In the genomic region with DNA sequence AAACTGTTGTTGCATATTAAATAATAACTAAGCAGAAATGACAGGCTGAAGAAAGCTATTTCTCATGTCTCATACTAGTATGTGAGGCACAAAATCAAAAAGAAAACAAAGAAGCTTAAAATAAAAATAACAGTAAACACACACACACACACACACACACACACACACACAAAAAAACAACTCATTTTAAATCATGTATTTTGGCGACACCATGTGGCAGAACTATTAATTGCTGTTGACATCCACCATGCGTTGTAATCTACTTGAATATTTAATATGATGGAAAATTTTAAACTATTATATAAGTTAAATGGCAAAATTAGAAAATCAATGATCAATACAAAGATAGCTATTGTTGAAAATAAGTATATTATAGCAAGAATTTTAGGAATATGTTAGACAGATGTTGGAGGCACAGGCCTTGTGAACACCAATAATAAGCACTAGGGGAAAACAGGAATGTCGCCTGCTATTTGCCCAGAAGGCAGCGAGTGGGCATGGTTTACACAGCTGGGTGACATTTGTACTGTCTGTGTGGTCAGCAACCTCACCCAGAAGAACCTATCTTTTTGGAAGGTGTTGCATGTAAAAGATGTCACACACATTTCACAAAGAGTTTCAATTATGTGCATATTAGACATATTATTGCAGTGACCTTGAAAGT, we compare ENCODE assay signal across 9 mouse cellular contexts. TPM values are rescaled to one million over a fixed set of nuclear protein-coding genes. Genes with fewer than 3 reads are reported as not detected.
A peak's percentile ranks its signal among the peaks of the same experiment; 100 is the strongest.
DNase-seq lines count a peak whose midpoint lies in the region; ATAC-seq and TF ChIP-seq lines count a peak whose summit lies in the region.
"Had no signal": no experiment of that assay in that cellular context is flagged by ENCODE, and none has a peak within 500 bp of the region (broad histone marks: within the 10 kb centered on the region; RNA-seq: fewer than 3 reads in every experiment).

No protein-coding gene starts in this region.

- H3K4me2 ChIP-seq in kidney, embryonic 15.5 days: no peak overlapping the region
- H3K4me2 ChIP-seq in forebrain, postnatal 0 days (ENCODE audit: low read depth): no peak overlapping the region
- no peak overlapping the region for H3K4me2 ChIP-seq in midbrain, embryonic 14.5 days (ENCODE audit: low read length)
- H3K4me2 ChIP-seq: embryonic facial prominence, embryonic 13.5 days had no signal

- H3K4me3 ChIP-seq in kidney, embryonic 15.5 days (replicated peaks): no peak overlapping the region
- no peak overlapping the region for H3K4me3 ChIP-seq in forebrain, postnatal 0 days (ENCODE audit: low read depth, low read length)
- H3K4me3 ChIP-seq in midbrain, embryonic 14.5 days (replicated peaks; ENCODE audit: low read depth, low read length): no peak overlapping the region
- no peak overlapping the region for H3K4me3 ChIP-seq in heart, embryonic 10.5 days
- H3K4me3 ChIP-seq: embryonic facial prominence, embryonic 13.5 days had no signal

- H3K9me3 ChIP-seq in kidney, embryonic 15.5 days (replicated peaks): no peaks in the 10 kb centered on the region
- no peaks in the 10 kb centered on the region for H3K9me3 ChIP-seq in forebrain, postnatal 0 days (ENCODE audit: low read length)
- no peaks in the 10 kb centered on the region for H3K9me3 ChIP-seq in midbrain, embryonic 14.5 days (ENCODE audit: control insufficient read depth, low read length)
- no peaks in the 10 kb centered on the region for H3K9me3 ChIP-seq in heart, embryonic 10.5 days
- H3K9me3 ChIP-seq: embryonic facial prominence, embryonic 13.5 days had no signal

- H3K36me3 ChIP-seq in kidney, embryonic 15.5 days: no peaks in the 10 kb centered on the region
- no peaks in the 10 kb centered on the region for H3K36me3 ChIP-seq in forebrain, postnatal 0 days (ENCODE audit: insufficient read depth)
- H3K36me3 ChIP-seq in midbrain, embryonic 14.5 days (ENCODE audit: control insufficient read depth, insufficient read depth, low read length): no peaks in the 10 kb centered on the region
- H3K36me3 ChIP-seq in heart, embryonic 10.5 days: no peaks in the 10 kb centered on the region
- H3K36me3 ChIP-seq: embryonic facial prominence, embryonic 13.5 days had no signal

- ATAC-seq in kidney, embryonic 15.5 days (replicated peaks; ENCODE audit: low FRiP score): no peak
- ATAC-seq in forebrain, postnatal 0 days: peak; percentile 47
- 0 out of 2 replicates have a peak, but pooled peaks have one; percentile 40 for ATAC-seq in midbrain, embryonic 14.5 days (ENCODE audit: low FRiP score, low TSS enrichment)

- TF ChIP-seq CTCF in forebrain, postnatal 0 days (IDR thresholded peaks at IDR 0.05; ENCODE audit: low read depth): peak; percentile 76

- H3K27ac ChIP-seq in kidney, embryonic 15.5 days: no peak overlapping the region
- H3K27ac ChIP-seq in forebrain, postnatal 0 days (ENCODE audit: low read depth, low read length): no peak overlapping the region
- no peak overlapping the region for H3K27ac ChIP-seq in midbrain, embryonic 14.5 days (replicated peaks; ENCODE audit: low read depth, low read length)
- no peak overlapping the region for H3K27ac ChIP-seq in heart, embryonic 10.5 days
- H3K27ac ChIP-seq: embryonic facial prominence, embryonic 13.5 days had no signal

- 34% methylated on average over 4 of the region's 4 CpGs for WGBS in kidney, embryonic 15.5 days
- 21% methylated on average over 4 of the region's 4 CpGs for WGBS in forebrain, postnatal 0 days
- 22% methylated on average over 4 of the region's 4 CpGs for WGBS in midbrain, embryonic 14.5 days
- 29% methylated on average over 4 of the region's 4 CpGs for WGBS in heart, embryonic 10.5 days

- H3K9ac ChIP-seq in kidney, embryonic 15.5 days: no peak overlapping the region
- H3K9ac ChIP-seq in forebrain, postnatal 0 days: no peak overlapping the region
- H3K9ac ChIP-seq in midbrain, embryonic 14.5 days (replicated peaks; ENCODE audit: low read length): no peak overlapping the region
- H3K9ac ChIP-seq: embryonic facial prominence, embryonic 13.5 days had no signal

- H3K4me1 ChIP-seq in kidney, embryonic 15.5 days: no peaks in the 10 kb centered on the region
- no peaks in the 10 kb centered on the region for H3K4me1 ChIP-seq in forebrain, postnatal 0 days (ENCODE audit: insufficient read depth)
- no peaks in the 10 kb centered on the region for H3K4me1 ChIP-seq in midbrain, embryonic 14.5 days (ENCODE audit: control insufficient read depth, insufficient read depth, low read length)
- no peaks in the 10 kb centered on the region for H3K4me1 ChIP-seq in heart, embryonic 10.5 days
- H3K4me1 ChIP-seq: embryonic facial prominence, embryonic 13.5 days had no signal

- peak; percentile 58 for DNase-seq in kidney, postnatal 10 days
- peak; percentile 37 for DNase-seq in ES-CJ7 (ENCODE audit: low read depth, low spot score)
- peak; percentile 74 for DNase-seq in brain, adult 2 months (ENCODE audit: low read depth, low spot score)
- peak; percentile 82 for DNase-seq in forebrain, postnatal 0 days
- DNase-seq in midbrain, embryonic 14.5 days: peak; percentile 84
- DNase-seq in heart, embryonic 10.5 days (ENCODE audit: low spot score): no peak
- no peak for DNase-seq in frontal cortex, postnatal 10 days (ENCODE audit: low spot score in 2 of 2)

- no peaks in the 10 kb centered on the region for H3K27me3 ChIP-seq in kidney, embryonic 15.5 days
- no peaks in the 10 kb centered on the region for H3K27me3 ChIP-seq in forebrain, postnatal 0 days (ENCODE audit: insufficient read depth, low read length)
- H3K27me3 ChIP-seq in midbrain, embryonic 14.5 days (ENCODE audit: control insufficient read depth, insufficient read depth, low read length): no peaks in the 10 kb centered on the region
- H3K27me3 ChIP-seq in heart, embryonic 10.5 days (ENCODE audit: insufficient read depth, poor library complexity, severe bottlenecking): no peaks in the 10 kb centered on the region
- H3K27me3 ChIP-seq: embryonic facial prominence, embryonic 13.5 days had no signal

RNA-seq across cellular contexts. Expression of a gene that starts 18.7 kb away (rescaled TPM):
- 2.9 and 3.3 TPM in 2 replicates for polyA plus RNA-seq in kidney, embryonic 15.5 days (2015; fragmentation: Nextera tagmentation; extraction: Ambion mirVana)
- 1.0 and 1.4 TPM in 2 replicates for total RNA-seq in forebrain, postnatal 0 days (2014; rRNA removed)
- 0.96 and 1.6 TPM in 2 replicates for polyA plus RNA-seq in forebrain, postnatal 0 days (2015; fragmentation: Nextera tagmentation; extraction: Ambion mirVana)
- 1.00 and 1.7 TPM in 2 replicates for polyA plus RNA-seq in midbrain, embryonic 14.5 days (2014; fragmentation: Nextera tagmentation; extraction: Ambion mirVana)
- polyA plus RNA-seq in heart, embryonic 10.5 days (2016; fragmentation: Nextera tagmentation; extraction: Ambion mirVana): 1.2 and 2.2 TPM in 2 replicates

RNA-seq across cellular contexts. Expression of a gene that starts 46.2 kb away (rescaled TPM):
- polyA plus RNA-seq in kidney, embryonic 15.5 days (2015; fragmentation: Nextera tagmentation; extraction: Ambion mirVana): 0.06 and 0.12 TPM in 2 replicates
- total RNA-seq in forebrain, postnatal 0 days (2014; rRNA removed): 0.15 and 0.43 TPM in 2 replicates
- polyA plus RNA-seq in forebrain, postnatal 0 days (2015; fragmentation: Nextera tagmentation; extraction: Ambion mirVana): 0.15 and 0.22 TPM in 2 replicates
- 0.05 and 0.43 TPM in 2 replicates for polyA plus RNA-seq in midbrain, embryonic 14.5 days (2014; fragmentation: Nextera tagmentation; extraction: Ambion mirVana)
- polyA plus RNA-seq in heart, embryonic 10.5 days (2016; fragmentation: Nextera tagmentation; extraction: Ambion mirVana): not detected in 2 replicates
- polyA plus RNA-seq: embryonic facial prominence, embryonic 13.5 days had no signal

Comparison
In these comparisons a context has a peak if more than half of its experiments do, and no peak if none do; other contexts are left out.
1. DNase-seq: peak in kidney, postnatal 10 days (single experiment), ES-CJ7 (single experiment), brain, adult 2 months (single experiment), forebrain, postnatal 0 days (single experiment) and midbrain, embryonic 14.5 days (single experiment); none in heart, embryonic 10.5 days (single experiment) and frontal cortex, postnatal 10 days (0 of 2).